Mouse (Mus musculus) embryonic facial prominence, embryonic 14.5 days (tissue): ENCODE results near the gene Pex7. TPM values are rescaled to one million over a fixed set of nuclear protein-coding genes. Genes with fewer than 3 reads are reported as not detected.

ENCODE experiments used
- ATAC-seq: fragments of 200-750 bp; cut with Nextera tagmentation; 2 replicates; pipeline ENCODE4 v1.8.0; 2017; ENCODE audit warnings: low read depth, moderate number of reproducible peaks, moderate TSS enrichment
- DNase-seq: peaks from one replicate; pipeline ENCODE4 v3.0.0-alpha.2; 2015; ENCODE audit warnings: low spot score
- H3K27ac ChIP-seq: fragments of 300-500 bp; sonication (generic); replicated peaks from 2 replicates; pipeline ENCODE4 v1.5.1; 2014; ENCODE audit warnings: low read depth, mild to moderate bottlenecking, low read length, moderate library complexity
- H3K27me3 ChIP-seq: fragments of 300-500 bp; sonication (generic); replicated peaks from 2 replicates; pipeline ENCODE4 v1.6.1; 2014; ENCODE audit warnings: low read length; ENCODE audit not compliant: control insufficient read depth, insufficient read depth
- H3K36me3 ChIP-seq: fragments of 300-500 bp; sonication (generic); 2 replicates; pipeline ENCODE4 v1.6.1; 2014; ENCODE audit warnings: low read length, mixed read lengths; ENCODE audit not compliant: control insufficient read depth, insufficient read depth
- H3K4me1 ChIP-seq: fragments of 300-500 bp; sonication (generic); 2 replicates; pipeline ENCODE4 v1.6.1; 2014; ENCODE audit warnings: antibody characterized with exemption, low read length; ENCODE audit not compliant: control insufficient read depth, insufficient read depth
- H3K4me2 ChIP-seq: fragments of 300-500 bp; sonication (generic); 2 replicates; pipeline ENCODE4 v1.6.1; 2014; ENCODE audit warnings: low read depth, mild to moderate bottlenecking, low read length, moderate library complexity, mixed read lengths
- H3K4me3 ChIP-seq: fragments of 300-500 bp; sonication (generic); 2 replicates; pipeline ENCODE4 v1.5.1; 2014; ENCODE audit warnings: low read depth, mild to moderate bottlenecking, low read length
- H3K9ac ChIP-seq: fragments of 300-500 bp; sonication (generic); 2 replicates; pipeline ENCODE4 v1.6.1; 2014; ENCODE audit warnings: low read depth, mild to moderate bottlenecking, low read length, moderate library complexity, mixed read lengths
- H3K9me3 ChIP-seq: fragments of 300-500 bp; sonication (generic); 2 replicates; pipeline ENCODE4 v1.6.1; 2016; ENCODE audit warnings: low read length; ENCODE audit not compliant: control insufficient read depth
- WGBS: fragments of 180-500 bp; shearing (Covaris S2); extraction: QIAGEN DNeasy Blood & Tissue Kit; methylation state at CpG from one replicate; pipeline ENCODE4 v1.1.7; 2014; 5-methylcytosine and 5-hydroxymethylcytosine counted together
- polyA plus RNA-seq: library from polyadenylated mRNA; unstranded; fragments of >200 nt; fragmentation: Nextera tagmentation; extraction: Ambion mirVana; gene quantifications from 2 replicates; pipeline ENCODE4 v1.2.1, GENCODE M21; 2014

The Pex7 gene
- polyA plus RNA-seq, 1 experiment from 2014 or later = 29.6 TPM

DNA sequence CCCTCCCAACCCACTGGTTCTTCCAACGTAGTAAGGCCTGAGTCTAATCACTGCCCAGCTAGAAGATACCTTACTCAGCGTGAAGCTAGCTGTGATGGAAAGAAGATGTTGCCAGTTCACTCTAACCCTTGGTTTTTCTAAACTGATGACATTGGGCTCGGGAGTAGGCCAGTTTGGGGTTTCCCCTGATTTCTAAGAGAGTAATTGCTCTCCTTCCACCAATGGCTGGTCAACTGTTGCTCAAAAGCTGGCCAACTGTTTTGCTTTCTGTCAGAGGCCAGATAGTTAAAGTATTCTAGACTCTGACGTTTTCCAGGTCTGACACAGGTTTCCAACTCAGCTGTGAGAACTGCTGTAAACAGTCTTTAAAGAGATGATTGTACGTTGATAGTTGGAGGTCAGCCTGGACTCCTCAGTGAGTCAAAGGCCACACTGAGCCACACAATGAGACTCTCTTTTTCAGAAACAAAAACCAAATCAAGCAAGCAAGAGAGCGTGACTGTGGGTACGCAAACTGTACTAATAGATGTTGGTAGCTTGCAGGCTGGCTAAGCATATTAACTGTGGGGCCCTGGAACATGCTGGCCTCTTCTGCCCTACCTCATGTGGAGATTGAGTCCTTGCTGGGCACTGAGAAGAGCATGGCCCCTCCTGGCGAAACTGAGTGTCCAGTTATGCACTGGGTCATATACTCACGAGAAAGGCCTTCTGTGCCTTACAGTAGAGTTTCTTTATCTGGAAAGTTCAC is 29.6 kb upstream of the Pex7 start:
- ATAC-seq (no peak), DNase-seq (no peak)
- Histone ChIP-seq H3K27me3 (no peaks in the 10 kb centered on the region; the same call in 1 of the 2 replicates), H3K9me3 (no peaks in the 10 kb centered on the region), H3K27ac (0 out of 2 replicates have a peak overlapping the region, but pooled peaks have one; percentile 21), H3K4me2 (peak overlapping the region; percentile 41), H3K4me1 (peaks cover 25% of the 10 kb centered on the region), H3K36me3 (no peaks in the 10 kb centered on the region), H3K4me3 (no peak overlapping the region), H3K9ac (no peak overlapping the region)
- 68% methylated on average over 9 of the region's 9 CpGs for WGBS

GRCm38 (mm10) chr10:19935821-19936367 is 28.4 kb upstream of the Pex7 start:
- Histone ChIP-seq H3K4me1 (peaks cover 21% of the 10 kb centered on the region), H3K9me3 (no peaks in the 10 kb centered on the region), H3K4me3 (peak overlapping the region; percentile 77), H3K4me2 (peak overlapping the region; percentile 81), H3K36me3 (no peaks in the 10 kb centered on the region), H3K27ac (no peak overlapping the region), H3K27me3 (no peaks in the 10 kb centered on the region; the same call in 1 of the 2 replicates), H3K9ac (no peak overlapping the region)
- 34% methylated on average over 4 of the region's 4 CpGs for WGBS
- ATAC-seq (no peak), DNase-seq (peak; percentile 51)

GRCm38 (mm10) chr10:19935295-19935623 is 27.8 kb upstream of the Pex7 start:
- DNase-seq = no peak
- 6% methylated on average over 10 of the region's 10 CpGs for WGBS
- Histone ChIP-seq H3K4me2 (peak overlapping the region; percentile 81), H3K9me3 (no peaks in the 10 kb centered on the region), H3K4me3 (peak overlapping the region; percentile 77), H3K27ac (no peak overlapping the region), H3K36me3 (no peaks in the 10 kb centered on the region), H3K27me3 (no peaks in the 10 kb centered on the region; the same call in 1 of the 2 replicates), H3K9ac (peak overlapping the region; percentile 72), H3K4me1 (peaks cover 21% of the 10 kb centered on the region)
- ATAC-seq = no peak

DNA sequence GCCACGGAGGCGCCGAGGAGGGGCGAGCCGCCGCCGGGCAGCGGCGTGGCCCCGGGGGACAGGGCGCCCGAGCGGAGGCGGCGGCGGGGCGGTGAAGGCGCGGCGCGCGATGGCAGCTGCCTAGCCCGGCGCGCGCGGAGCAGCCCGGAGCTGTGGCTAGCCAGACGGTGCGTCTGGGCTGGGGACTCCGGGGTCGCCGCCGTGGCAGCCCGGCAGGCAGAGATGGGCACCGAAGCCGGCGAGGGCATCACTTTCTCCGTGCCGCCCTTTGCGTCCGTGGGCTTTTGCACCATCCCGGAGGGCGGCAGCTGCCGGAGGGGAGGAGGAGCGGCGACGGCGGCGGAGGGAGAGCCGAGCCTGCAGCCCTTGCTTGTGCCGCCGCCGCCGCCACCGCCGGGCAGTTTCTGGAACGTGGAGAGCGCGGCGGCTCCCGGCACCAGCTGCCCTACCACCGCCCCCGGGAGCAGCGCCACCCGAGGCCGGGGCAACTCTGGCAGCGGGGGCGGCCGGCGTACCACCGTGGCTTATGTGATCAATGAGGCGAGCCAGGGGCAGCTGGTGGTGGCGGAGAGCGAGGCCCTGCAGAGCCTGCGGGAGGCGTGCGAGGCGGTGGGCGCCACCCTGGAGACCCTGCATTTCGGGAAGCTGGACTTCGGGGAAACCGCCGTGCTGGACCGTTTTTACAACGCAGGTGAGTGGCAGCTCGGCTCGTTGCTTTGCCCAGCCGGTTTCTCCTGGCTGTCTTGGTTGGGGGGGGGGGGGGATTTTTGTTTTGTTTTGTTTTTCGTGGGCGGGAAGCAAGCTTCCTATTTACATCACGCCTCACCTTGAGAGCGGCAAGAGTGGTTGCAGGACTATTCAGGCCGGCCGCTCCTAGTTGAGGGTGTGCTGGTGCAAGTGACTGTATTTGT is 27.1 kb upstream of the Pex7 start, which contains the start of gene Map3k5:
Gene Map3k5 (plus strand): TSS at position 89 of the 911 bp plus-strand sequence.
- DNase-seq (no peak), ATAC-seq (peak; percentile 71)
- Histone ChIP-seq H3K9me3 (no peaks in the 10 kb centered on the region), H3K4me3 (peak within 1 kb of the TSS; percentile 77), H3K36me3 (no peaks in the 10 kb centered on the region), H3K4me2 (peak within 1 kb of the TSS; percentile 81), H3K9ac (peak within 1 kb of the TSS; percentile 72), H3K27ac (peak within 1 kb of the TSS; percentile 72), H3K4me1 (peaks cover 16% of the 10 kb centered on the region), H3K27me3 (no peaks in the 10 kb centered on the region; the same call in 1 of the 2 replicates)
- under 1% methylated on average over 25 of the region's 95 CpGs for WGBS

GRCm38 (mm10) chr10:19933511-19934383 is 26.3 kb upstream of the Pex7 start:
- peak overlapping the region; percentile 72 for H3K9ac ChIP-seq
- no peaks in the 10 kb centered on the region for H3K9me3 ChIP-seq
- H3K4me2 ChIP-seq = peak overlapping the region; percentile 81
- peaks cover 7% of the 10 kb centered on the region; the same call in 1 of the 2 replicates for H3K4me1 ChIP-seq
- ATAC-seq (peak; percentile 88), DNase-seq (peak; percentile 84)
- H3K27me3 ChIP-seq = no peaks in the 10 kb centered on the region; the same call in 1 of the 2 replicates
- under 1% methylated on average over 60 of the region's 97 CpGs for WGBS
- no peaks in the 10 kb centered on the region for H3K36me3 ChIP-seq
- H3K27ac ChIP-seq = peak overlapping the region; percentile 72
- H3K4me3 ChIP-seq = peak overlapping the region; percentile 77

DNA sequence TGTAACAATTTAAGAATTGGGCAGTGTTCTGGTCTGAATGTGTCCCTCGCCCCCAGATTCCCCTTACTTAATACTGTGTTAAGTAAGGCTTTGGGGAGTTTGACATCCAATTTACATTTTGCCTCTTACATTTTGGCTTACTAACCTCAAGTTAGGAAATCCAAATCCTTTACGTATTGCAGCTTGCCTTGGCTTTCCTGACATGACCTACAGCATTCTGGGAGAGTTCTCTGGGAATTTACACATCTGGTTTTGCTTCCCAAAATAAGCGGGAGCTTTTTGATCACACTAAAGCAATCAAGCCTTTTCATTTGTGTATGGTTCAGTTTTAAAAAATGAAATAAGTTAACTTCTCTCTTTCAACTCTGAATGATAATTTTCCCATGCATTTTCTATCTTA is 25.5 kb upstream of the Pex7 start:
- H3K36me3 ChIP-seq = no peaks in the 10 kb centered on the region
- no peak overlapping the region for H3K9ac ChIP-seq
- H3K4me3 ChIP-seq = peak overlapping the region; percentile 77
- peaks cover 6% of the 10 kb centered on the region; the same call in 1 of the 2 replicates for H3K4me1 ChIP-seq
- H3K4me2 ChIP-seq = peak overlapping the region; percentile 81
- no peaks in the 10 kb centered on the region; the same call in 1 of the 2 replicates for H3K27me3 ChIP-seq
- DNase-seq = no peak
- no peak for ATAC-seq
- H3K9me3 ChIP-seq = no peaks in the 10 kb centered on the region
- 19% methylated on average over 3 of the region's 3 CpGs for WGBS
- no peak overlapping the region for H3K27ac ChIP-seq

DNA sequence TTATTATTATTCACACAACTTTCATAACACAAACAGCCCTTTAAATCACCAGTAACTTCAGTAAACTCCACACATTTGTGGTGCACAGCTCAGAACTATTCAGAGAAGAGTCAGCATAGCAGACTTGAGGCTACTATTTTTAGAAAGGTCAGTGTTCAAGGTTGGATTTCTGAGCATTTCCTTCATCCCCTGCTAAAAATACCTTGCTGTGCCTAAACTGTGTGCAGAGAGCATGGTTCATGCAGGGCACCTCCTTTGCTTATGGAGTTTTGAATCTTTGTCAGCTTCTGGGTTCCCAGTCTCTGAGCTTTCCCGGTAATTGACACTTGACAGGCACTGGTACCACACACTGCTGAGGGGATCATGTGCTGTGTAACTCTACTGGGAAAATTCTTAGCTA is 20.7 kb upstream of the Pex7 start:
- no peaks in the 10 kb centered on the region for H3K27me3 ChIP-seq
- WGBS = 68% methylated on average over 1 of the region's 1 CpGs

More for the DNA sequence above, 20.7 kb upstream of the Pex7 start:
- H3K4me3 ChIP-seq = no peak overlapping the region
- DNase-seq = no peak
- H3K36me3 ChIP-seq = no peaks in the 10 kb centered on the region
- no peak overlapping the region for H3K4me2 ChIP-seq
- no peaks in the 10 kb centered on the region for H3K9me3 ChIP-seq
- no peak overlapping the region for H3K27ac ChIP-seq
- H3K4me1 ChIP-seq = no peaks in the 10 kb centered on the region
- no peak overlapping the region for H3K9ac ChIP-seq
- no peak for ATAC-seq
